Mouse (Mus musculus) kidney, postnatal 0 days (tissue): Measurements from ENCODE around the gene Prss48. TPM values are rescaled to one million over a fixed set of nuclear protein-coding genes. Genes with fewer than 3 reads are reported as not detected.
A peak's percentile ranks its signal among the peaks of the same experiment; 100 is the strongest.

Experiments
- ATAC-seq: fragments of 200-750 bp; cut with Nextera tagmentation; replicated peaks from 2 replicates; pipeline ENCODE4 v1.8.0; 2017; ENCODE audit warnings: low read depth, moderate number of reproducible peaks, moderate TSS enrichment, moderate library complexity; ENCODE audit not compliant: low FRiP score
- DNase-seq: peaks from one replicate; pipeline ENCODE4 v3.0.0-alpha.2; 2016; ENCODE audit warnings: low spot score
- H3K27ac ChIP-seq: fragments of 300-500 bp; sonication (generic); 2 replicates; pipeline ENCODE4 v1.5.1; 2014; ENCODE audit warnings: mild to moderate bottlenecking
- H3K27me3 ChIP-seq: fragments of 300-500 bp; sonication (generic); 2 replicates; pipeline ENCODE4 v1.6.1; 2014; ENCODE audit warnings: low read length, mixed read lengths; ENCODE audit not compliant: insufficient read depth
- H3K36me3 ChIP-seq: fragments of 300-500 bp; sonication (generic); 2 replicates; pipeline ENCODE4 v1.6.1; 2014; ENCODE audit warnings: low read length, mixed read lengths; ENCODE audit not compliant: insufficient read depth
- H3K4me1 ChIP-seq: fragments of 300-500 bp; sonication (generic); replicated peaks from 2 replicates; pipeline ENCODE4 v1.6.1; 2014; ENCODE audit warnings: antibody characterized with exemption, low read length, mixed read lengths; ENCODE audit not compliant: insufficient read depth
- H3K4me2 ChIP-seq: fragments of 300-500 bp; sonication (generic); 2 replicates; pipeline ENCODE4 v1.6.1; 2014; ENCODE audit warnings: mild to moderate bottlenecking, low read length, moderate library complexity, mixed read lengths
- H3K4me3 ChIP-seq: fragments of 300-500 bp; sonication (generic); replicated peaks from 2 replicates; pipeline ENCODE4 v1.5.1; 2014; ENCODE audit warnings: low read depth, low read length
- H3K9ac ChIP-seq: fragments of 300-500 bp; sonication (generic); 2 replicates; pipeline ENCODE4 v1.6.1; 2014; ENCODE audit warnings: low read depth, low read length
- H3K9me3 ChIP-seq: fragments of 300-500 bp; sonication (generic); replicated peaks from 2 replicates; pipeline ENCODE4 v1.6.1; 2016; ENCODE audit warnings: low read length, inconsistent platforms, mixed read lengths
- CTCF ChIP-seq: IDR thresholded peaks from 2 replicates; pipeline ENCODE4 v1.5.1; 2016; ENCODE audit warnings: antibody characterized with exemption, low read depth, mild to moderate bottlenecking, moderate library complexity
- WGBS: fragments of 180-500 bp; shearing (Covaris S2); extraction: QIAGEN DNeasy Blood & Tissue Kit; methylation state at CpG from one replicate; pipeline ENCODE4 v1.1.7; 2014; 5-methylcytosine and 5-hydroxymethylcytosine counted together
- polyA plus RNA-seq: library from polyadenylated mRNA; unstranded; fragments of >200 nt; fragmentation: Nextera tagmentation; extraction: Ambion mirVana; gene quantifications from 2 replicates; pipeline ENCODE4 v1.2.1, GENCODE M21; 2015

Prss48 gene
- polyA plus RNA-seq, 1 experiment from 2014 or later: not detected

DNA sequence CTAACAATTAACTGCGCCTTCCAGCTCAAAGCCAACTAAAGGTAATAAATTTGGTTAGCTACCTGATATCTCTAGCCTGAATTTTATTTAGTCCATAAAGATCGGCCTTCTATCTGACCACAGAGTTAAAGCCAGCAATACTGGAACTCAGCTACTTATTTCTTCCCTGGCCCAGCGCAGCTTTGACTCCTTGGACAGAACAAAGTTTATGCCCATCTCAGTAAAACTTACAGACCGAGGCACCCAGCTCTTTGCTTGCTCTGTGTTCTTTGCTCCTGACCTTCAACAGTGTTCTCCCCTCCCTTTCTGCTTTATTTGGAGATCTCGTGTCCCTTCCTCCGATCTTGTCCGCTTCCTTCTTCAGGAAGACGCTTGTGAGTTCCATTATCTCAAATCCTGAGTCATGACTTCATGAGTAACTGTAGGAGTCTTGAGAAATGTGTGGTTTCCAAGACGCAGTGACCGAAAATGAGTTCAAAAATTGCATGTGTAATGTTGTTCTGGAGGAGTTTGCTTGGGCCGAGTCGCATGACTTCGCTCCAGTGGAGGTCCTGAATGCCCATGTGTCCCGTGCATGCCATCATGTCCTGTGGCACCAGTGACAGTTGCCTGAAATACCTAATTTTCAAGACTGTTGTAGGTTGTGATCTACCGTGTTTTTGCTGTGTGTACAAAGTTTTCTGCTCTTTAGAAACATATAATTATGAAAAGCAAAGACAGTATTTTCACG, 18.8 kb upstream of the Prss48 start:
- ATAC-seq (no peak), DNase-seq (no peak)
- Histone ChIP-seq H3K9me3 (no peaks in the 10 kb centered on the region), H3K4me3 (no peak overlapping the region), H3K4me1 (no peaks in the 10 kb centered on the region), H3K27me3 (no peaks in the 10 kb centered on the region), H3K36me3 (no peaks in the 10 kb centered on the region), H3K27ac (no peak overlapping the region), H3K9ac (no peak overlapping the region), H3K4me2 (no peak overlapping the region)
- no peak for TF ChIP-seq CTCF
- 79% methylated on average over 16 of the region's 16 CpGs for WGBS

DNA sequence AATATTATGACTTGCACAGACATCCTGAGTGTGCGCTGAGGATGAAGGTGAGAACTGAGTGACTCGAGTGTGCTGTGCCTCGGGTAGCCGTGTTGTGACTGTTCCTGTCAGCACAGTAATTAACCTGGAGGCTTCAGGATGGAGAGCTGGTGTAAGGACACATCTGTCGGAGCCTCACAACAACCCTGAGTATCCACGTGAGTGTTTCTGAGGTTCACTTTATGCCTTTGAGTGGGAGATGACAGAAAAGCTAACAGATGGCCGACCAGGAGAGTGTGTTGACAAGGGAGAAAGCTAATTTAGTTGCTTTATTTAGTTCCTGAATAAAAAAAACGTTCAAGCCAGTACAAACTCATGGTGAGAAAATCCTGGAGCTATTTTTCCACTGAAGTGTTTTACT, 15.2 kb upstream of the Prss48 start:
- DNase-seq: no peak
- Histone ChIP-seq H3K4me3 (no peak overlapping the region), H3K4me2 (no peak overlapping the region), H3K36me3 (no peaks in the 10 kb centered on the region), H3K27me3 (no peaks in the 10 kb centered on the region), H3K27ac (no peak overlapping the region), H3K4me1 (no peaks in the 10 kb centered on the region), H3K9me3 (no peaks in the 10 kb centered on the region), H3K9ac (no peak overlapping the region)
- no peak for TF ChIP-seq CTCF
- no peak for ATAC-seq
- WGBS: 60% methylated on average over 8 of the region's 8 CpGs

DNA sequence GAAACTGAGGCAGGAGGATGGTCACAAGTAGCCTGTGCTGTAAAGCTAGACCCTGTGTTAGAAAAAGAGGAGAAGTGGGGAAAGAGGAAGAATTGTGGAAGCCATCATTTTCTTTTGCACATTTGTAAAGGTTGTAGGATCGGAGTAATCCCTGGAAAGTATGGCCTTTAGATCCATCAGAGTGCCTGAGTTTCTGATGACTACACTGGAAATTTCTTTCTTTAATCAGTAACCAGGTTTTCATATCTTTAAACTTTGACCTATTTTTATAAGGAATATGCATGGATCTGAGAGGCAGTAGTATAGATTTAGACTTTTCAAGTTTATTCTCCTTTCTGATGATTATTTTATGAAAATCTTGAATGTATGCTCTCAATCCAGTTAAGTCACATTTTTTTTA, 14.7 kb upstream of the Prss48 start:
- Histone ChIP-seq H3K27ac (no peak overlapping the region), H3K9me3 (no peaks in the 10 kb centered on the region), H3K4me1 (0 out of 2 replicates have a peak, but pooled peaks cover 2% of the 10 kb centered on the region), H3K4me2 (no peak overlapping the region), H3K27me3 (no peaks in the 10 kb centered on the region), H3K36me3 (no peaks in the 10 kb centered on the region), H3K4me3 (no peak overlapping the region), H3K9ac (no peak overlapping the region)
- ATAC-seq (no peak), DNase-seq (no peak)
- 88% methylated on average over 1 of the region's 1 CpGs for whole genome bisulfite sequencing
- TF ChIP-seq CTCF: no peak

DNA sequence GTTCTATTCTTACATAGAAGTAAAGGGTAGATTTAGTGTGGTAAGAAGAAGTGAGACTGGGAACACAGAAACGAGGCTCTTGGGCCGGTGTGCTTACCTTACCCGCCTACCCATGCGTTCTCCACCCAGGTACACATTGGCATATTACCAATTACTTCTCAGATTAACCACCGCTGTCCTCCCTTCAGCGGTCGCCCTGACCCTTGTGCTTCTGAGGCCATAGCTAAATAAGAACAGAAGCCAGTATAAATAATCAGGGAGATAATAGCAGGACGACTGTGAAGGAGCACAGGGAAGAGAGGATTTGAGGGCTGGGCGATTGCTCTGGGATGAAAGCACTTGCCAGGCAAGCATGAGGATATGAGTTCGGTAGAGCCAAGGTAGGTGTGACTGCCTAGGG, 11.5 kb upstream of the Prss48 start:
- ATAC-seq (no peak), DNase-seq (no peak)
- TF ChIP-seq CTCF: no peak
- Histone ChIP-seq H3K36me3 (no peaks in the 10 kb centered on the region), H3K4me1 (0 out of 2 replicates have a peak, but pooled peaks cover 4% of the 10 kb centered on the region), H3K4me3 (no peak overlapping the region), H3K9me3 (no peaks in the 10 kb centered on the region), H3K27ac (no peak overlapping the region), H3K27me3 (no peaks in the 10 kb centered on the region), H3K4me2 (no peak overlapping the region), H3K9ac (no peak overlapping the region)
- 57% methylated on average over 10 of the region's 10 CpGs for WGBS

DNA sequence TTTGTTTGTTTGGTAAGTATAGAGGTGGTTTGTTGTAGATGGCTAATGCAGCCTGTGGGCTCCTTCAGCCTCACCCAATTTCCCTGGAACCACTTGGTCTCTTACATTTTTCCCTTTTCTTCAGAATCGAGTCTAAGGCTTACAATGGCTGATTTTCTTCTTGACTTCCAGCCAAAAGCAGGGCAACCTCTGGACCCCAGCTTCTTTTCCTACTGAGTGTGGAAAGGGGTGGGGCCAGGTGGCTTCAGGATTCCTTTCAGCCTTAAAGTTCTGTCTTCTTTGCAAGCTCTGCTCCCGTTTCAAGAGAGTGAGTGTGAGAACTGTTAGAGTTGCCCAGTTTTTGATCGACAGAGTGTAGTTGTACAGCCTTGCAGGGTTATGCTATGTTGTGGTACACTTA, 9.5 kb upstream of the Prss48 start:
- Histone ChIP-seq H3K4me3 (no peak overlapping the region), H3K27me3 (no peaks in the 10 kb centered on the region), H3K9me3 (no peaks in the 10 kb centered on the region), H3K4me1 (0 out of 2 replicates have a peak, but pooled peaks cover 4% of the 10 kb centered on the region), H3K4me2 (no peak overlapping the region), H3K27ac (0 out of 2 replicates have a peak overlapping the region, but pooled peaks have one; percentile 25), H3K36me3 (peaks cover 7% of the 10 kb centered on the region; the same call in 1 of the 2 replicates), H3K9ac (no peak overlapping the region)
- 46% methylated on average over 3 of the region's 3 CpGs for WGBS
- ATAC-seq (0 out of 2 replicates have a peak, but pooled peaks have one; percentile 25), DNase-seq (no peak)
- no peak for TF ChIP-seq CTCF

DNA sequence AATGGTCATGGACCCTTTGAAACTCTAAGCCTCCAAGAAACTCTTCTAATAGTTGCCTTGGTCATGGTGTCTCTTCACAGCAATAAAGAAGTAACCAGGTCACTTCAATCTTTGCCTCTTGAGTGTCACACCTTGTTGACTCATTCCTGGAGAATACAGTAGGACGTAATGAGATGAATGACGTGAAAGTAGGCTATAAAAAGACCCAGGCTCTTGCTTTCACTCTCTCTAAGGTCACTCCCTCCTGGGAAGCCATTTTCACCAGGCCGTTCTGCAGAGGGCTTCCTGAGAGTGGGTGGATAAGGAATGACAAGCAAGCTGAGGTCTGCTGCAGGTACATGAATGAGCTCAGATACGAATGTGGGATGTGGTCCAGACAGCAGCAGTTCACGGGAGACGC, 9.1 kb upstream of the Prss48 start:
- DNase-seq (no peak), ATAC-seq (no peak)
- no peaks in the 10 kb centered on the region for H3K9me3 ChIP-seq
- no peak overlapping the region for H3K9ac ChIP-seq
- H3K27ac ChIP-seq: peak overlapping the region; percentile 31; the same call in 1 of the 2 replicates
- no peak overlapping the region for H3K4me3 ChIP-seq
- H3K36me3 ChIP-seq: peaks cover 7% of the 10 kb centered on the region; the same call in 1 of the 2 replicates
- no peaks in the 10 kb centered on the region for H3K27me3 ChIP-seq
- WGBS: 39% methylated on average over 6 of the region's 6 CpGs
- H3K4me1 ChIP-seq: 0 out of 2 replicates have a peak, but pooled peaks cover 4% of the 10 kb centered on the region
- H3K4me2 ChIP-seq: no peak overlapping the region
- TF ChIP-seq CTCF: no peak
